Mouse (Mus musculus): Measurements from ENCODE around the gene Lnpk.

DNA sequence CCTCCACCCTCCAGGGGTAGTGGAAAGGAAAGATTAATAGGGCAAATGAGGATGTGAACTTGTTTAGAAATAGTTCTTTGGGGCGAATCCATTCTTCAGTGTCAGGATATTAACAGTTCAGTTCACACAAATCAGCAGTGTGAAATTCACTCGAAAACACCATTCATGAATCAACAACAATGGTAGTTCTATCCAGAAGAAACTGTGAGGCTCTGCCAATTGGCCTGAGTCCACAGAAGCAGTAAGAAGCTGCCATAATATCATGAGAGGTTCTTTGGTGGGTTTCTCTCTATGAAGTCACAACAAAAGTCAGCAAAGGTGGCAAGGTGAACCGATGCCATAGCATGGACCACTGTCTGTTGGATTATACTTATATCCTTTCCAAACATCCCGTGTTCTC is 32.2 kb upstream of the Lnpk start:
- no peak for TF ChIP-seq CTCF (IDR thresholded peaks at IDR 0.05; ENCODE audit: low read depth)
- no peak for TF ChIP-seq EP300 (IDR thresholded peaks at IDR 0.05; ENCODE audit: low read depth)

Data from liver, embryonic 14.5 days (tissue).